Mouse (Mus musculus) G1E-ER4 (cell line): ENCODE results near the gene Cdh22. TPM values are rescaled to one million over a fixed set of nuclear protein-coding genes. Genes with fewer than 3 reads are reported as not detected.

Source experiments
- GATA1 ChIP-seq: IDR thresholded peaks from one replicate; pipeline ENCODE4 v1.8.0; 2012; ENCODE audit warnings: low read length, inconsistent platforms
- polyA plus RNA-seq: library from polyadenylated mRNA; stranded (reverse); fragments of >175 nt; gene quantifications from 2 replicates; pipeline ENCODE4 v1.2.3, GENCODE M21; 2012

The Cdh22 gene
- polyA plus RNA-seq, 1 experiment: not detected

- no peak for TF ChIP-seq GATA1
These were observed 164.4 kb downstream of the Cdh22 start for GRCm38 (mm10) chr2:165070096-165070816.

GRCm38 (mm10) chr2:165068806-165069205 is 165.8 kb downstream of the Cdh22 start:
- TF ChIP-seq GATA1: no peak

DNA sequence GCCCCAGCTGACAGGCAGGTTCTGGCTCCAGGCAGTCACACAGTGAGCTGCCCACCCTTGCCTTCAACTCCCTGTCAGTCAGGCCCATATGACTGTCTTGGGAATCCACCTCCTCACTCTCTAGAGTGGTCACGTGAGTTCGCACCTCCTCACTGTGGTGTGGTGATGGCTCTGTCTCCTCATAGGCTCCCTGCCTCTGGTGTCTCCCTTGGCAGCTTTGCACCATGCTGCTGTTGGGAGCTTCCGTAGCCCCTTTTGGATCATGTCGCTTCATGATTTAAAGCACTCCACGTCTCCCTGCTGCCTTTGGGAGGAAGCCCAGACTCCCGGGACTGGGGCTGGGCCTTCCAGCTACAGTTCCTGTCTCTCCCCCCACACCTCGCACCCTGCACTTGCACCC is 170.2 kb downstream of the Cdh22 start:
- no peak for TF ChIP-seq GATA1

DNA sequence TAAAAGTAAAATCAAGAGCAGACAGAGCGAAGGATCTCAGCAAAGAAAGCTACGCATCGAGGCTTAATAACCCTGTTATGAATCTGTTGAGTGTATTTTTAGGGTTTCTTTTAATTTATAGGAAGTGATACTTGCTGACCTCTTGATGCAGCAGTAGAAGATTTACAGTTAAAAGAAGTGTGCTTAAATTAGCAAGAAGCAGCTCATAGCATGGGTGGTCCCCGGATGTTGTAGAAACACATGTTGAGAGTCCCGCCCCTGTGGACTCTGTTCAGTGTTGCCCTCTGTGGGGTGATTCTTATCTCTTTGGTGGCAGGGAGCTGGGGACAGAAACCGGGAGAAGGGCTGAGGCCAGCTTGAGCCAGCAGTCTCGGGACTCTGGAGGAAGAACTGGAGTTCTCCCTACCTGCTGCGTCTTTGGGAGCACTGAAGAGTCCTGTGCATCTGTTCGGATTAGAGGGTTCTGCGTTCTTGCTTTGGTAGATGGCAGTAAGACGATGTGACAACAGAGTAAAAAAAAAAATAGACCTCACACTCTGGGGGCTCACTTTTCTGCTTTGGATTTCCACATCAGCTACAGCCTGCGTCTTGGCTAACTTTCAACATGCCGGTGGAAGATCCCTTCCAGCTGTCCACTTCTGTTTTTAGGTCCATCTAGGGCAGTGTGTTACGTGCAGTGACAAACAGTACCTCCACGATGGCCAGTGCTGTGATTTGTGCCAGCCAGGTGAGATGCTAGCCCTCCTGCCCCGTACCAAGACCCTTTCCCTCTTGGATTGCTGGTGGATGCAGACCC is 172.8 kb downstream of the Cdh22 start:
- TF ChIP-seq GATA1: no peak

Other genes starting within 250 kb of the Cdh22 start
- 50.0 and 58.3 TPM in 2 replicates for gene Ncoa5, start 200.0 kb downstream of the Cdh22 start, polyA plus RNA-seq
- not detected in 2 replicates for gene Cd40, start 179.2 kb downstream of the Cdh22 start, polyA plus RNA-seq
- gene 1700025C18Rik, start 144.1 kb downstream of the Cdh22 start, polyA plus RNA-seq: not detected in 2 replicates
- gene Slc35c2, start 53.0 kb upstream of the Cdh22 start, polyA plus RNA-seq: 87.4 and 92.8 TPM in 2 replicates
- 6.9 and 21.4 TPM in 2 replicates for gene Elmo2, start 91.6 kb upstream of the Cdh22 start, polyA plus RNA-seq
- gene Zfp663, start 133.9 kb upstream of the Cdh22 start, polyA plus RNA-seq: not detected in 2 replicates
- not detected in 2 replicates for gene Zfp334, start 153.4 kb upstream of the Cdh22 start, polyA plus RNA-seq
- not detected in 2 replicates for gene Ocstamp, start 165.6 kb upstream of the Cdh22 start, polyA plus RNA-seq
- not detected in 2 replicates for gene Slc13a3, start 238.4 kb upstream of the Cdh22 start, polyA plus RNA-seq